Mouse (Mus musculus): ENCODE results near the gene Arfgef2.

The Arfgef2 gene

DNA sequence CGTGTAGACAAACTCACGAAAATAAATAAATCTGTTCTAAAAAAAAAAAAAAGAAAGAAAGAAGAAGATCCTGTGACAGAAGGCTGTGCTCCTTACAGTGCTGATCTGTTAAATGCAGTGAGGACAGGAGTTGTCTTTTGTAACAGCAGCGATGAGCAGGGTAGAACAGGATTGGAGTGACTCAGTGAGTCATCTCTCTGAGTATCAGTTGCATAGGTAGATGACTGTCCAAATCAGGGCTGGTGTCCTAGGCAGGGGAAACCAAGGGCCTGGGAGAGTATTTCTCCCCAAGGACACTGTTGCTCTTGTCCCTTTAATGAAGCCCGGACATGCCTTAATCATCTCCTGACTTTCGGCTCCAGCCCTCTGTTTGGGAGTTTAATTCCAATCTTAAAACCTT, 4.1 kb downstream of the Arfgef2 start:
- DNase-seq = no peak

DNA sequence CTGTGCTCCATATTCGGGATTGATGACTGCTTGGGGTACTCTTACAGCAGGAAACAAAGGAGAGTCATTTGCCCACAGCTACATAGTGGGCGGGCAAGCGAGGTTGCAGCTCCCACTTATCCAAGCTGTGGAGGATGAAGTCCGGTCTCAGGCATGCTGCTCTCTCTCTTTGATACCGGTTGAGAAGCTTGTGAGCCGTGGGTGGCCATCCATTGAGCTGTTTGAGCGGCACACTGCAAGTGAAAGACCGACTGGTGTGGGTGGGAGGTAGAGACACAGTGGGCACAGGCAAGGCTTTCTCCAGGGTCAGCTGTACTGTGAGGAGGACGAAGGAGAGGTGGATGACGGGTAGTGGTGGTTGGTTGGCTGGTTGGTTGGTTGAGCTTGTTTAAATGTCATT, 5.4 kb downstream of the Arfgef2 start:
- DNase-seq = no peak

DNA sequence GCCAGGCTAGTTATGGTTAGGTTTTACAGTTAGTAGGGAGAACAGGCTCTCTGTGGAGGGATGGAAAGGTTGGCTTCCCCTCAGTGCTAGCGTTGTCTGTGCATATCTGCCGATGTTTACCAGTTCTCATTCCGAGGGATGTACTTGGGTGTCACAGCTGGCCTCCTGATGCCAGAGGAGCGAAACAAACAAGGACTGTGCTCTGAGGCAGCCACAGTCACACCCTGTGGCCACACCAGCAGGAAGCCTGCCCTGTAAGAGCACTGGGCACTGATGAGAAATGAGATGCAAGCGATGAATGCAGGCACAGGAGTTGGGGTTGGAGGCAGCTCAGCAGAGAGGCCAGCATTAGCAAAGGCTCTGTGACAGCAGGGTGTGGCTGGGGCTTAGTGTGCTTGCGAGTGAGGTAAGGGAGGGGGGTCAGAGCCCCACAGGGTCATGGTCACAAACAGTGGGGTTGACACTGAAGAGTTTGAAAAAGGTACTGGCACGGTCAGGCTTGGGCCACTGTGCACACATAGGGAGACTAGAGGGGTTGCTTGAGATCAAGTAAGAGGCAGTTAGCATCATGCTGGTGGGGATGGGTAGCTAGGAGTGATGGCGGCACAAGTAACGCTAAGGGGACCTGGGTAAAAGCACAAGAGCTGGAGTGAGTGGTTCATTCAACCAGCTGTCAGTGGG, 13.2 kb downstream of the Arfgef2 start:
- DNase-seq = no peak

DNA sequence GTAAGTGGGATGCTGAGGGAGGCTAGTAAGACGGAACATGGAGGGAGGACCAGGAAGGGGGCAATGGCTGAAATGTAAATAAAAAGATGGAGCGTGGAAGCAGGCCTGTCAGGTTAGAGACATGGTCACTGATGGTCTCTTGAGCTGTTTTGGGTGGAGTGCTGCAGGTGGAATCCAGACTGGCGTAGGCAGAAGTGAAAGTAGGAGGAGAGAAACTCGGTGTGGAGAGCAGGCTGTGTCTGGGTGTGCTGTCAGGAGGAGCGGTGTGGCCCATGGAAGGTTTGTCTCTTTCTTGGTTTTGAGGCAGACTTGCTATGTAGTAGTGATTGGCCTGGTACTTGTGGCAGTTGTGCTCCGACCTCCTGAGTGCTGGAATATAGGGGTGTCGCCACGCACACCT, 14.5 kb downstream of the Arfgef2 start:
- DNase-seq = no peak

DNA sequence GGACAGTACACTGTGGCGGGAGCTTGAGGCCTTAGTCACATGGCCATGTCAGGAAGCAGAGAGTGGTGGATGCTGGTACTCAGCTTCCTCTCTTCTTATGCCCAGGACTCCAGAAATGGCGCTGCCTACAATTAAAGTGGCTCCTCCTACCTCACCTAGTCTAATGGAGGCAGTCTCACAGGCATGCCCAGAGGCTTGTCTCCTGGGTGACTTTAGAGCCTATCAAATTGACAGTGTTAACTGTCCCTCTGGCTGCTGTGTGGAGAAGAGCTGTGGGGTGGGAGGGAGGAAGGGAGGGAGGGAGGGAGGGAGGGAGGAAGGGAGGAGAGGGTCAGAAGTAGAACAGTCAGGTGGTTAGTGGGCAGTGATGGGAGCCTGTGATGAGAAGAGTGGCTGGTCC, 15.5 kb downstream of the Arfgef2 start:
- DNase-seq = no peak

DNA sequence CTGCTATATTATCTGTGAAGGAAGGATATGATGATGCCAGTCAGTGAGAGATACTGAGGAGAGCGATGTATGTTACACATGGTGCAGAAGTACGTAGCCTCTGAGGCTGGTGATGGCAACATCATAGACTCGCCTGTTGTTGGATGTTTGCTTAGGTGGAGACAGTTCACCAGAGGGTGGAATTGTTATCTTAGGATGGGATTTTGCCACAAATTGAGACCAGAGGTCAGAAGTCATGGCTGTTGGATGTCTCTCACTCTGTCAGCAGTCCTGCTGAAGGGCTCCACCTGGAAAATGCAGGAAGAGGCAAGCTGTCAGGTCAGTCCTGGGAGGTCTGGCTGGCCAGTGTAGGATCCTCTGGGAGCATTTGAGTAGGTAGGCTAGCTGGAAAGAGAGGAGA, 16.0 kb downstream of the Arfgef2 start:
- no peak for DNase-seq

DNA sequence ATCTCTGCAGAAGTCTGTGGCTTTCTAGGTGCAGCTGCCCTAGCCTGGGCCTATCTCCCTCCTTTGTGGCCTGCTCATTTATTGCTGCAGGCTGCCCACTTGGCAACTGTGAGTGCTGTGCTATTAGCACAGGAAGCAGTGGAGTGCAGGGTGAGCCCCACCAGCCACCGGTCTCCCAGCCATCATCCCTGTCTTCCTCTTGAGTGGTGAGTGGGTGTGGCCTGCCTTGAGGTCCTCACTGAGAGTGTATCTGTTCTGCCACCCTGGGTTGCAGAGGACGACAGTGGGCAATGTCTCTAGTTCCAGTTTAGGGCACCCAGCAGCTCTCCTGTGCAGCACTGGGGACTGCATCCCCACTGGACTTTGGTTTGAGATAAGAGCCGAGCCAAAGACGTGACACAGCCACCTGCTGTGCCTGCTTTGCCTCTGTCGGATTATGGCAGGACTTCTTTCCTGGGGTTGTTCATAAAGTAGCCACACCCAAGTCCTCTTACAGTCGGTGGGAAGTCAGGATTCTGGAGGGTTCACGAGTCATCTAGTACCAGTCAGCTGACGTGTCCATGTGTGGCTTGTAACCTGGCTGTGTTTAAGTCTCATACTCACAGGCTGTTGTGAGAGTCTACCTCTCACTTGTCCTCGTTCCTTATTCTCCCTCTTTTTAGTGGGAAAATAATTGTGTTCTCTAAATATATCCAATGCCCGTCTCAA, 16.9 kb downstream of the Arfgef2 start:
- DNase-seq = no peak

DNA sequence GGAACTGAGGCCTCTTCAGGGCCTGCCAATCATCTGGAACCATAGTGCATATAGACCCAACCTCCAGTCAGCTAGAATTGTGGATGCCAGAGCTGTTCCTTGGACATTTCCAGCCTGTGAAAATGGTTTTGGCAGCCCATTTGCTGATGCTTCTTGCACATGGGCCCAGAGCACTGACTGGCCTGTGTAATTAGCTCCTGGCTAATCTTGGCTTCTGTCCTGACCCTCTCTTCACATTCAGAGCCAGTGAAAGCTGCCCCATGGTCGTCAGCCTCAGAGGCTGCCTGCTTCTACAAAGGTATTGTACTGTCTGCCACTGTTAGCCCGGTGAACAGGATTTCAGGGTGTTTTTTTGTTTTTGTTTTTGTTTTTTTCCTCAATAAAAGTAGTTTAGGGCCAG, 17.5 kb downstream of the Arfgef2 start:
- no peak for DNase-seq

DNA sequence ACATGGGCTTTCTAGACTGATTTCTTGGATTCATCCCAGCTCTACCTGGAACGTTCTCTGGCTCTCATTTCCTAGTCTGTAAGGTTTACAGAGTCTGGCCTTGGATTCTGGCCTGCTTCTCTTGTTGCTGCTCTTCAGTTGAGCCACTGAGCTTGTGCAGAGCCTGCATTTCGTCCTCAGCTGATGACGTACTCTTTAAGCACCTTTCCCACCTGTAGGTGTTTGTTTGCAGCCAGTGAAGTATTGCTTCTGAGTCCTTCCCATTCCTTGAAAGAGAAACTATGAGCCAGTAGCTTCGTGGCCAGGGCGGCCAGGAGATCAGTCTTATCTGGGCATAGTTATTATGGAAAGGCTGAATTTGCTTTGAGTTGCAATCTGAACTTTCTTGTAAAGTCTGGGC, 19.0 kb downstream of the Arfgef2 start:
- no peak for DNase-seq

DNA sequence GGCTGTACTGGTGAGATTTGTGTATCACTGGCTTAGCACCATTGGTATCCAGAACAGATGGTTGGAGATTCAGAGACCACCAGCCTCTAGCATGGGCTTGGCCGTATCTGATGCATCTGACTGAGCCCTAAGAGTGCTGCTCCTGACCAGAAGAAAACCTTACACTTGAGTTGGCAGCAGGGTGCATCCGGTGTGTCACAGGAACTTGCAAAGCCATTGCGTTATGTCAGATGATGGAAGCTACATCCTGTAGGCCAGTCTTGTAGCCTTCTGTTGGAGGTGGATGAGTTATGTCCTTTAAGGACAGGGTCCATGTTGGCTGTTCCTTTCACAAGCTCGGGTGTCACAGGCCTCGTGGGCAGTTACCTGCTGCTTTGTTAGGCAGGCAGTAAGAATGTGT, 19.6 kb downstream of the Arfgef2 start:
- no peak for DNase-seq

DNA sequence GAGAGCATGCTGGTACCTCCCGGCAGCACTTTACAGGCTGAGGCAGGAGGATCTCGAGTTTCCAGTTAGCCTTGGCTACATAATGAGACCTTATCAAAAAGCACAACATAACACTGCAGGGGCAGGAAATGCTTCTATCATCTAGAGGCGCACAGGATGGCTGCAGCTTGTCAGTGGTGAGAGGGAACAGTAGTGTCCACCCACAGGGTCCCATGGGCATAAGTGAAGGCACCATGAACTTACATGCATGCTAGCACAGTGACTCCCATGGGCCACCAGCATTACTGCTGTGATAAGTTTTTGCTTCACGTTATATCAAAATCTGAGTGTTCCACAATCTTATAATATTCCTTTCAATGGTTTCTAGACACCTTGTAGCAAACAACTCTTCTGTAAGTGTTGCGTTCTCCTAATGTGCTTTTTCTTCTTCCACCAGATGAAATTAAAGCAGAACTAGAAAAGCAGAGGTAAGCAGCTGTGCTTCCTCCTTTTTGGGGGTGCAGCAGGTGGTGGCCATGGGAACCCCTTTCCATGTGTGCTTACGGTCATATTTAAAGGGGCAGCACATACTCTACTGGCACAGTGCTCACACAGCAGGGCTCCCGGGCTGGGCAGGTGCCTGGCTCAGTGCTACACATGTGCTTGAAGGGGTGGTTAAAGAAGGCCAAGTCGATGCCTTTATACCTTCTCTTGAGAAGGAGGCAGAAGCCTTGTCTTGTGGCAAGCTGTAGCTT, 21.3 kb downstream of the Arfgef2 start:
- DNase-seq = no peak

DNA sequence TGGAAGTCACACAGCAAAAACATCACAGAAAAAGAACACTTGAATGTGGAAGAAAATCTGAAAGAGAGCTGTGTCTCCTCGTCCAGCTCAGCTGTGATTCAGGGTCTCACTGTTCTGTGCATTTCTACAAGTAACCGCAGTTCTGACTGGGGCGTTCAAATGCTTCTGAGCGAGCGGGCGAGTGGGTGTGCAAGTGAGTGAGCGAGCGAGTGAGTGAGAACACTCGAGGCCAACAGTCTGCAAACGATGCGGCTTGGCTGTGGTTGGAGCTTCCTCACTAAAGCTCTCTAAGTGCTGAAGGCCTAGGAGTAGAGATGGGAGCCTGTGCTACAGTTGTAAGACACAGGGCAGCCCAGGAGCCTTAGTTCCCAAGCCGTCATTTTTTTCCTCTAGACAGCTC, 22.9 kb downstream of the Arfgef2 start:
- DNase-seq = no peak

DNA sequence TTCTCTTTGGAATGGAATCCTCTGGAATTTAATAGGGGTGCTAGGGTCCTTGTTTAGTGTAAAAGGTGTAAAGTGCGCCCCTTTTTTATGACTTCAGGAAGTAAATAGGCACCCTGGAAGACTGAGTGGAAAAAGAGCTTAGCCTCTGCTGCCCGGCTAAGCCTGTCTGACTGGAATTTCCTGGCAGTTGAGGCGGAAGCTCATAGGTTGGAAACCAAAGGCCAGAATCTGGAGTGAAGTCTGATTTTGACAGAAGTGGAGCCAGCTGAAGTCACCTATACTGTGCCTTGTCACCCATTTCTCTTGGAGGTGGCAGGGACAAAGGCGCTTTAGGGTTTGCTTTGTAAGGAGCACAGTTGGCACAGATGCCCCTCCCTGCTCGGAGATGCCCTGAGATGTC, 25.0 kb downstream of the Arfgef2 start:
- no peak for DNase-seq

DNA sequence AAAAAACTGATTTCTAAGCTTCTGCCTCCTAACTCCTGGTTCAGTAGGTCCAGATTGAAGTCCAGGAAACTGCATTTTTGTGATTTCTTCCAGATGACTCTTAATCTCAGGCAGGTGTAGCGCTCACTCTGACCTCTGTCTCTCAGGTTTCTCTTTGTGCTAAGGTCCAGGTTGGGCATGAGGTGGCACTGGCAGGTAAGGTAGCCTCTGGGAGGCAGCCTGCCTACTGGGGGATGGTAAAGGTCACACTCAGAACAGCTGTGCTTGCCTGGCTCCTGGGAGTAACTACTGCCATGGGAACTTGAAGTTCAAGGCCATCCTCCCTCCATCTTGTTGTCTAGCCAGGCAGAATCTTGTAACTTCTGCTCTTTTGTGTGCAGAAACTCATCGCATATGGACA, 28.7 kb downstream of the Arfgef2 start:
- DNase-seq = no peak

DNA sequence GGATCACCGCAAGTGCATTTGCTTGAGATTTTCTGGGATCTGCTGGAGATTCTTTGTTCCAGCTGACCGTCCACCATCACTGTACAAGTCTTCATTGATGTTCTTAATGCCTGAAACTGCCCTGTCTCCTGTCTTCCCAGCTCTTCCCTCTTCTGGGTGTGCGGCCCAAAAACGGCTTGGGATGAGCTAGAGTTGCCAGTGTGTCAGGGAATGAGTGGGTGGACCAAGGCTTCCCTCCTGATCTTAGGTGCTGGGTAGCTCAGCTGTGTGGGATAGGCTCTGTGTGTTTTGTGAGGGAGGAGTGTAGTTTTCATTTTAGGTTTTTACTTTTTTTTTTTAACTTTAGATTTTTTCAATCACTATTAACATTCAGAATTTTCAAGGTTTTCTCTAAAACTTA, 29.4 kb downstream of the Arfgef2 start:
- no peak for DNase-seq

DNA sequence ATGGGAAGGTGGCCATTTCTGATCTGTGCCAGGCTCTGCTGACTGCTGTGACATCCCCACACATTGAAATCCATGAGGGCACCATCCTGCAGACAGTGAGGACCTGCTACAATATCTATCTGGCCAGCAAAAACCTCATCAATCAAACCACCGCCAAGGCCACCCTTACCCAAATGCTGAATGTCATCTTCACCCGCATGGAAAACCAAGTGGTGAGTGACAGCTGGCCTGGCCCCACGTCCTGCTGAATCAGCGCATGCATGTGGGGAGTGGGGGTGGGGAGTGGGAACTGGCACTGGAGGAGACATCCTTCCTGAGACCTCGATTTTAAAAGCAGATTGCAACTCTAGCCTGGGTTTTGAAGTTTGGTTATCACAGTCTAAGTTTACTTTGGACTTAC, 30.2 kb downstream of the Arfgef2 start:
- DNase-seq = peak in 1 of 2 experiments; percentile 27

DNA sequence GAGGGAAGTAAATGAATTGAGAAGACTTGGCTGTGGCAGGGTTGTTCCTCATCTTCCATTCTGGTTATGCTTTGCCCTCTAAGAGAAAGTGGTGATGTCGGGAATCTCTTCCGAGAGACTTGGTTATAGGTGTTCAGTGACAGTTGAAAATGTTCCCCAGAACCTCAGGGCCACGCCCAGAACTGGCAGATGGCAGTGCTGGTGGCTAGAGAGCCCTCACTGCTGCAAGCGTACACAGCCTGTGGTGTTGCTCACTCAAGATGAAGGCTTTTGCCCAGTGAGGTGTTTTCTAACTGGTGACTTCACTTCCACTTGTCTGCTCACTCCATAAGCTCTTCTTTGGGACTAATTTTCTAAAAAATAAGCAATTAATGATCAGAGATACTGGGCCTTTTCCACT, 36.4 kb downstream of the Arfgef2 start:
- DNase-seq = no peak

DNA sequence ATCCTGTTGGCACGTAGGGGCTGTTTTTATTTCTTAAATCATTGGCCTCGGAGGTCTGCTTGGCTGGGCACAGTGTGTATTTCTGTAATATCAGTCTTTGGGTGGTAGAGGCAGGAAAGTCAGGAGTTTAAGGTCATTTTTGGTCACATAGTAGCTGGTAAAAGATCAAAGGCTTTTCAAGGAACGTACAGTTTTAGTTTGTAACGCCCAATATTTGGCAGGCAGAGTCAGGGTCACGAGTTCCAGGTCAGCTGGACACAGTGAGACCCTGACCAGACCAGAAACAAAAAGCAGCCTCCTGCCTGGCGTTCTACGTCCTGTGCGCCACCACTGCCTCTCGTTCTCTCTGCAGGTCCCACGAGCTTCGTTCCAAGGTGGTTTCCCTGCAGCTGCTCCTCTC, 45.3 kb downstream of the Arfgef2 start:
- no peak for DNase-seq

DNA sequence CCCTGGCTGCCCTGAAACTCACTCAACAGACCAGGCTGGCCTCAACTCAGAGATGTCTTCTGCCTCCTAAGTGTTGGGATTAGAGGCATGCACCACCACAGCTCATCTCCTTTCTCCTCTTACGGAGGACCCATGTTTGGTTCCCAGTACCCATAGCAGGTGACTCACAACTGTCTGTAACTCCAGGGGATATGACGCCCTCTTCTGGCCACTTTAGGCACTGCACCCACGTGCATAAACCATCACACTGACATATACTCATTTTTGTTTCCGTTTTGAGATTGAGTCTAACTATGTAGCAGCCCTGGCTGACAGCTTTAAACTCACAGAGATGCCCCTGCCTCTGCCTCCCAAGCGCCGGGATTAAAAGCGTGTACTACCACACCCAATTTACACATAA, 46.9 kb downstream of the Arfgef2 start:
- no peak for DNase-seq

DNA sequence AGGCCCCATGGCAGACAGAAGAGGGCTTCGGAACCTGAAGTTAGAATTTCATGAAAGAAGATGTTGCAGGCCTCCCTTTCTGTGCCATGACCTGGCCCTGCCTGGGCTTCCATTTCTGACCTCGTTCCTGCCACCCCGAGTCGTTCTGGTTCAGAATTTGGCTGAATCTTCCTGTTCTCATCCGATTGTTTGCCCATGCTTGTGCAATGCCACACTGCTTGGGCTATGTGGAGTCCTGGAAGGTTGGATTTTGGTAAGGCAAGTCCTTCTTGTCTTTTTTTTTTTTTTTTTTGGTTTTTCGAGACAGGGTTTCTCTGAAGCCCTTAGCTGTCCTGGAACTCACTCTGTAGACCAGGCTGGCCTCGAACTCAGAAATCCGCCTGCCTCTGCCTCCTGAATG, 50.4 kb downstream of the Arfgef2 start:
- no peak for DNase-seq

DNA sequence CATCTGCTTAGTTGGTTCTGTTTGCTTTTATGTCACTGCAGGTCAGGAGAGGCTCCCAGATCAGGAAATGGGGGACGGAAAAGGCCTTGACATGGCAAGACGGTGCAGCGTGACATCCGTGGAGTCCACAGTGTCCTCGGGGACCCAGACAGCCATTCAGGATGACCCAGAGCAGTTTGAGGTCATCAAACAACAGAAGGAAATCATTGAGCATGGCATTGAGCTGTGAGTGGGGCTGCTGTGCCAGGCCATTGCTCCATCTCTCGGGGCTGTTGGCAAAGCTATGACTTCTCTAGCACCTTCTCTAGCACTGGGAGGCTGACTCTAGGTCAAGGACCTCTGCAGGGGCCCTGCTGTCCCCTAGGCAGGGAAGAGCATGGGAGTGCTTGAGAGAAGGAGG, 51.0 kb downstream of the Arfgef2 start:
- DNase-seq = no peak

DNA sequence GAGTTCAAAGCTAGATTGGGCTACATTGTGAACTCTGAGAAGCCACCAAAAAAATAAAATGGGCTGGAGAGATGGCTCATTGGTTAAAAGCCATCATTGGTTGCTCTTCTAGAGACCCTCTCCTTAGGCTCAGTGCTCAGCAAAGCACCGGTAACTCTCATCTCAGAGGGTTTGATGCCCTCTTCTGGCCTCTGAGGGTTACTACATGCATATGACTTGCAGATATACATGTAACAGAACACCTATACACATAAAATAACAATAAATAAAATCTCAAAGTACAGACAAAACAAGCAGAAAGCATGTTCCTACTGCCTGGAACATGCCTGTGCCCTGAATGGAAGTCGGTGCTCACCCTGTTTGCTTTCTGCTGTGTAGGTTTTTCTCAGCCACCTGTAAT, 51.7 kb downstream of the Arfgef2 start:
- no peak for DNase-seq

DNA sequence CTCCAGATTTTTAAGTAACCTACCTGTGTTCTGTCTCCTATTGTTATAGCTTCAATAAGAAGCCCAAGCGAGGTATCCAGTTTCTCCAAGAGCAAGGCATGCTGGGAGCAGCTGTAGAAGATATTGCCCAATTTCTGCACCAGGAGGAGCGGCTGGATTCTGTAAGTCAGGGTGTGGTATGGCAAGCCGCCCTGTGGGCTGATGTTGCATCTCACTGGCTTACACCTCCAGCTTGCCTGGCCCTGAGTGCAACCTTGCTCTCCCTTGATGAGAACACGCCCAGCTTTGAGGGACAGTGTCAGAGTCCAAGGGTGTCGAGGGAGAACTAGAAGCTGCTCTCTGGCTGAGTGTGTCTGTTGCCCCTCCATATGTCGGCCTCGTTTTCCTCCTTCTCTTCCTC, 53.8 kb downstream of the Arfgef2 start:
- DNase-seq = no peak

DNA sequence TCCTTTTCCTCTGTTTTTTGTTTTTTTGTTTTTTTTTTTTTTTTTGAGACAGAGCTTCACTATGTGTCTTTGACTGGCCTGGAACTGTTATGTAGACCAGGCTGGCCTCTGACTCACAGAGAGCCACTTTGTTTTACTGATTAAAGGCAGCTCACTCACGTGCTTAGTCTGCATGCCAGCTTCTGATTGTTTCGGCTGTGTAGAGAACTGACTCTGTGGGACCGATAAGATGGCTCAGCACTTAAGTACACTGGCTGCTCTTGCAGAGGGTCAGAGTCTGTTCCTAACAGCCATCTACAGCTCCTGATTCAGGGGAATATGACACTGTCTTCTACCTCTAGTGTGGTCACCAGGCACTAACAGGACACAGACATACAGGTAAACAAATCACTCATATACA, 57.1 kb downstream of the Arfgef2 start:
- no peak for DNase-seq

All from cerebellum, postnatal 25 days (tissue).